Mouse (Mus musculus) bone marrow, adult 2 months (tissue): ENCODE measurements around the gene Capns2.

ENCODE experiments used
- CTCF ChIP-seq: fragments of 200-500 bp; IDR thresholded peaks from 2 replicates; pipeline ENCODE4 v1.5.1; 2011; ENCODE audit warnings: low read length, control low read depth; ENCODE audit not compliant: control insufficient read depth, insufficient read depth
- POLR2A ChIP-seq: fragments of 200-500 bp; IDR thresholded peaks from 2 replicates; pipeline ENCODE4 v1.6.1; 2011; ENCODE audit warnings: low read depth, mild to moderate bottlenecking, control low read depth, low read length, borderline replicate concordance; ENCODE audit not compliant: control insufficient read depth

GRCm38 (mm10) chr8:92881247-92881646, 20.0 kb upstream of the Capns2 start:
- no peak for TF ChIP-seq POLR2A
- TF ChIP-seq CTCF, result no peak
